Mouse (Mus musculus) thymus, adult 2 months (tissue): ENCODE results near the gene Eif5a2.

Experiments used
- CTCF ChIP-seq: fragments of 200-500 bp; IDR thresholded peaks from 2 replicates; pipeline ENCODE4 v1.5.1; 2012; ENCODE audit warnings: mild to moderate bottlenecking, control low read depth, low read length, moderate library complexity, borderline replicate concordance; ENCODE audit not compliant: control insufficient read depth, poor library complexity, insufficient read depth; ENCODE audit errors: extremely low read depth
- POLR2A ChIP-seq: fragments of 200-500 bp; IDR thresholded peaks from 2 replicates; pipeline ENCODE4 v1.6.1; 2012; ENCODE audit warnings: mild to moderate bottlenecking, low read length, control low read depth, moderate library complexity; ENCODE audit not compliant: control insufficient read depth, poor library complexity, insufficient read depth; ENCODE audit errors: extremely low read depth

DNA sequence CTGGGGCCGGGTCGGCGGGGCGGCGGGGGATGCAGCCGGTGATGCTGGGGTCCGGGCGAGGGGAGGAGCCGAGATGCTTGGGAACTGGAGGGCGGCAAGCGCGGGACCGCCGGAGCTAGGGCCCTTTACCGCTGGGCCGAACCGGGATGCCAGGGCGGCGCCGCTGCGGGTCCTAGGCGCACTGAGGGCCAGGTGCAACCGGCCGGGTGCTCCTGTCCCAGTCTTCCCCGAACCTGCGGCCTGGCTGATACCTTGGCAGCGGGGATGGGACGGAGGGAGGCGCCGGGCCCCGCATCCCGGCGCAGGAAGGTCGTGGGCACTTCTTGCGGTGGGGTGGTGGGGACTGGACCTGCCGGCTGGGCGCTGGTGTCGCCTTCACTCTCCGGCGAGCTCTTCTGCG is 346 bp downstream of the Eif5a2 start:
- TF ChIP-seq POLR2A (no peak), CTCF (no peak)
